Mouse (Mus musculus) heart, embryonic 16.5 days (tissue): ENCODE results near the gene Cyp2ab1. TPM values are rescaled to one million over a fixed set of nuclear protein-coding genes. Genes with fewer than 3 reads are reported as not detected.
A peak's percentile ranks its signal among the peaks of the same experiment; 100 is the strongest.

ENCODE experiments used
- ATAC-seq: fragments of 200-750 bp; cut with Nextera tagmentation; replicated peaks from 2 replicates; pipeline ENCODE4 v1.8.0; 2017; ENCODE audit warnings: moderate number of reproducible peaks; ENCODE audit not compliant: insufficient read depth, low FRiP score; ENCODE audit errors: extremely low read depth
- H3K27ac ChIP-seq: fragments of 300-500 bp; sonication (generic); 2 replicates; pipeline ENCODE4 v1.5.1; 2014; ENCODE audit warnings: mild to moderate bottlenecking, low read length, control low read depth, moderate library complexity
- H3K27me3 ChIP-seq: fragments of 300-500 bp; sonication (generic); 2 replicates; pipeline ENCODE4 v1.6.1; 2014; ENCODE audit warnings: low read length, mixed read lengths; ENCODE audit not compliant: control insufficient read depth, insufficient read depth
- H3K36me3 ChIP-seq: fragments of 300-500 bp; sonication (generic); 2 replicates; pipeline ENCODE4 v1.6.1; 2014; ENCODE audit not compliant: control insufficient read depth, insufficient read depth
- H3K4me1 ChIP-seq: fragments of 300-500 bp; sonication (generic); 2 replicates; pipeline ENCODE4 v1.6.1; 2014; ENCODE audit warnings: low read length, mixed read lengths; ENCODE audit not compliant: control insufficient read depth, insufficient read depth
- H3K4me2 ChIP-seq: fragments of 300-500 bp; sonication (generic); 2 replicates; pipeline ENCODE4 v1.6.1; 2014; ENCODE audit warnings: low read depth, mild to moderate bottlenecking, control low read depth, low read length
- H3K4me3 ChIP-seq: fragments of 300-500 bp; sonication (generic); 2 replicates; pipeline ENCODE4 v1.5.1; 2014; ENCODE audit warnings: mild to moderate bottlenecking, control low read depth, low read length
- H3K9ac ChIP-seq: fragments of 300-500 bp; sonication (generic); 2 replicates; pipeline ENCODE4 v1.6.1; 2014; ENCODE audit warnings: low read length, control low read depth
- H3K9me3 ChIP-seq: fragments of 300-500 bp; sonication (generic); replicated peaks from 2 replicates; pipeline ENCODE4 v1.6.1; 2016; ENCODE audit warnings: low read length; ENCODE audit not compliant: control insufficient read depth
- WGBS: fragments of 180-500 bp; shearing (Covaris S2); extraction: QIAGEN DNeasy Blood & Tissue Kit; methylation state at CpG from one replicate; pipeline ENCODE4 v1.1.7; 2014; 5-methylcytosine and 5-hydroxymethylcytosine counted together
- polyA plus RNA-seq: library from polyadenylated mRNA; unstranded; fragments of >200 nt; fragmentation: Nextera tagmentation; extraction: Ambion mirVana; gene quantifications from 2 replicates; pipeline ENCODE4 v1.2.1, GENCODE M21; 2015

The Cyp2ab1 gene
- polyA plus RNA-seq, 1 experiment from 2014 or later = not detected

GRCm38 (mm10) chr16:20301770-20302649 lies 23.2 kb downstream of the Cyp2ab1 start, which contains the start of gene Parl:
Gene Parl (minus strand): TSS chr16:20302387.
- H3K36me3 ChIP-seq = no peaks in the 10 kb centered on the region
- peak within 1 kb of the TSS; percentile 83 for H3K4me2 ChIP-seq
- no peaks in the 10 kb centered on the region for H3K27me3 ChIP-seq
- H3K27ac ChIP-seq = peak within 1 kb of the TSS; percentile 80
- under 1% methylated on average over 52 of the region's 52 CpGs for WGBS
- peaks cover 11% of the 10 kb centered on the region for H3K4me1 ChIP-seq
- H3K9me3 ChIP-seq = no peaks in the 10 kb centered on the region
- peak; percentile 86 for ATAC-seq
- H3K4me3 ChIP-seq = peak within 1 kb of the TSS; percentile 92
- peak within 1 kb of the TSS; percentile 90 for H3K9ac ChIP-seq

DNA sequence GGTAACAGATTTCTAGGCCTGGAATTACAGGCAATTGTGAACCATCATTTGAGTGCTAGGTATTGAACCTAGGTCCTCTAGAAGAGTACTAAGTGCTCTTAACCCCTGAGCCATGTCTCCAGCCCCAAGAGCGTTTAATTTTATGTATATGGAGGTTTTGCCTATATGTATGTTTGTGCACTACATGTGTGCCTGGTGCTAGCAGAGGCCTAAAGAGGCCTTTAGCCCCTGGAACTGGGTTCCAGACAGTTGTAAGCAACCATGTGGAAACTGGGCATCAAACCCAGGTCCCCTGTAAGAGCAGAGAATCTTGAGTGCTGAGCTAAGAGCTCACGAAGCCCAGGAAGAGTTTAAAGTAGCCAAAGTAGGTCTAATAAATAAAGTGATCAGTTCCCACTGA lies 25.1 kb downstream of the Cyp2ab1 start:
- no peaks in the 10 kb centered on the region for H3K27me3 ChIP-seq
- 91% methylated on average over 2 of the region's 2 CpGs for WGBS
- no peak overlapping the region for H3K4me2 ChIP-seq
- no peak overlapping the region for H3K27ac ChIP-seq
- no peak overlapping the region for H3K9ac ChIP-seq
- H3K36me3 ChIP-seq = peaks cover 8% of the 10 kb centered on the region
- H3K4me1 ChIP-seq = peaks cover 11% of the 10 kb centered on the region
- H3K9me3 ChIP-seq = no peaks in the 10 kb centered on the region
- H3K4me3 ChIP-seq = no peak overlapping the region
- no peak for ATAC-seq

- Histone ChIP-seq H3K4me3 (no peak overlapping the region), H3K27ac (no peak overlapping the region), H3K4me2 (no peak overlapping the region), H3K27me3 (no peaks in the 10 kb centered on the region), H3K4me1 (0 out of 2 replicates have a peak, but pooled peaks cover 4% of the 10 kb centered on the region), H3K9me3 (no peaks in the 10 kb centered on the region), H3K36me3 (peaks cover 45% of the 10 kb centered on the region), H3K9ac (no peak overlapping the region)
- 65% methylated on average over 4 of the region's 4 CpGs for WGBS
- ATAC-seq = no peak
Measured at GRCm38 (mm10) chr16:20280238-20280637, 45.0 kb downstream of the Cyp2ab1 start.

DNA sequence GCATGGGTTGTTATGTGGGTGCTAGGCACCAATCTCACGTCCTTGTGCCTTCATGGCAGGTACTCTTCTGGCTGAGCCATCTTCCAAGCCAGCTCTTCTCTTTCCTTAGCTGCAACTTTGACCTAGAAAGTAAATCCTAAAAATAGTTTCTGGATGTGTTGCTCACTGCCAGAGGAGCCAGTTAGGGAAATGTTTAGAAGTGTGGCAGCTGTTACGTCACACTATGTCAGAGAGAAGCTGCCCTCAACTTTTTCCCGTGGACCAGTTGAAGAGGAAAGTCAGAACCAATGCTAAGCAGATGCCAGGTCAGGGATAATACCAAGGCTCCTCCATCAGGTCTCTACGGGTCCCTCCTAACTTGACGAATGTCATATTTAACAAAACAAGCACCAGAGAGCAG lies 45.8 kb downstream of the Cyp2ab1 start:
- Histone ChIP-seq H3K4me3 (no peak overlapping the region), H3K4me2 (no peak overlapping the region), H3K36me3 (peaks cover 40% of the 10 kb centered on the region), H3K27ac (peak overlapping the region; percentile 27; the same call in 1 of the 2 replicates), H3K4me1 (0 out of 2 replicates have a peak, but pooled peaks cover 4% of the 10 kb centered on the region), H3K9me3 (no peaks in the 10 kb centered on the region), H3K9ac (no peak overlapping the region), H3K27me3 (no peaks in the 10 kb centered on the region)
- 68% methylated on average over 5 of the region's 5 CpGs for WGBS
- no peak for ATAC-seq

DNA sequence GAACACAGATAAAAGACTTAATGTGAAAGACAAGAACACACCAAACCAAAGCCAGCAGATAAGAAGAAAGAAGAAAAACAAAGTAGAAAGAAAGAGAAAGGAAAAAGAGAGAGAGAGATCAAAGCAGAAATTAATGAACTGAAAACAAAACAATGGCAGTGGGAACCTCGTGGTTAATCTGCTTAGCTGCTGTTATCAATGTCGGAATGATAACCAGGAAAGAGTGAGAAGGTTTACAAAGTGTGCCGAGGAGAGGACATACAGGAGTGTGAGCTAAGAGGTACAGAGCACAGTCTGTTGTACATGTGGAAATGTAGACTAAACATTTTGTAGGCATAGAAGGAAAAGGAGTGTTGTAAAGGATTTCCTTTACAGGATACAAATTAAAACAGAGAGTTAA lies 52.2 kb downstream of the Cyp2ab1 start:
- no peaks in the 10 kb centered on the region for H3K9me3 ChIP-seq
- WGBS = 7% methylated on average over 3 of the region's 3 CpGs
- no peak for ATAC-seq
- H3K4me2 ChIP-seq = no peak overlapping the region
- H3K4me3 ChIP-seq = no peak overlapping the region
- no peak overlapping the region; the same call in 1 of the 2 replicates for H3K9ac ChIP-seq
- H3K4me1 ChIP-seq = 0 out of 2 replicates have a peak, but pooled peaks cover 4% of the 10 kb centered on the region
- H3K27me3 ChIP-seq = no peaks in the 10 kb centered on the region
- no peaks in the 10 kb centered on the region for H3K36me3 ChIP-seq
- H3K27ac ChIP-seq = 0 out of 2 replicates have a peak overlapping the region, but pooled peaks have one; percentile 23

DNA sequence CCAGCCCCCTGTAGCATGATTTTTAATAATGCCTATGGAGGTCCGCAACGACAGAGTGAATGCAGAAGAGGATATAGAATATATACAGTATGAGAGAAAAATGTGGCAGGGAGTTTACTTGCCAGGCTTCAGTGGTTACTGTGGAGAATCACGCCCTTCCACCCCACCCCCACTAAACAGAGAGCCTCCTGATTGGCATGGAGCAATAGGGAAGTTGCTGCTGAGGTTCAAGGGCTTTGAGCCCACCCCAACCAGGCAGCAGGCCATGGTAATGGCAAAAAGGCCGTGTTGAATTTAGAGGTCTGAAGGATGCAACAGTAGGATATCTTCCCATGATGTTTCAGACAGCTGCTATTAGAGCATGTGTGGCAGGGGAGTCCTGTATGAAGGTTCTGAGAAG lies 53.9 kb downstream of the Cyp2ab1 start:
- H3K9me3 ChIP-seq = no peaks in the 10 kb centered on the region
- no peak overlapping the region for H3K4me3 ChIP-seq
- no peak overlapping the region for H3K9ac ChIP-seq
- WGBS = 82% methylated on average over 4 of the region's 4 CpGs
- H3K4me1 ChIP-seq = 0 out of 2 replicates have a peak, but pooled peaks cover 4% of the 10 kb centered on the region
- no peaks in the 10 kb centered on the region for H3K36me3 ChIP-seq
- no peak overlapping the region for H3K27ac ChIP-seq
- H3K27me3 ChIP-seq = no peaks in the 10 kb centered on the region
- H3K4me2 ChIP-seq = no peak overlapping the region
- no peak for ATAC-seq

DNA sequence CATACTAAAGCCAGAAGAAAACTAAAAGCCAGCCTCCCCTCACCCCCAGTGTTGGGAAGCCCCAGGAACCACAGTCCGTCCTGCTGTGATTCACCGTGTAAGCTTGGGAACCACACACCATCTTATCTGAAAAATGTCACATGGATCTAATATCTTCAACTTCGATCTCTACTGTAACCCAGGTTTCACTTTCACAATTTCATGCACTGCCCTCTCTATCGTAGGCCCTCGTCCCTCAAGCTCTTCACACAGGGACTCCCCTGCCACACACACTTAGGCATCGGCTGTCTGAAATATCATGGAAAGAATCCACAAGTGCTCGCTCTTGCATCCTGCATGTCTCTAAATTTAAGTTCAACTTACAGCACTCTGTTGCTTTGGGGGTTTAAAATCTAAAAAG lies 60.1 kb downstream of the Cyp2ab1 start:
- no peaks in the 10 kb centered on the region for H3K36me3 ChIP-seq
- H3K4me1 ChIP-seq = no peaks in the 10 kb centered on the region
- peak overlapping the region; percentile 11; the same call in 1 of the 2 replicates for H3K4me2 ChIP-seq
- no peak overlapping the region for H3K4me3 ChIP-seq
- WGBS = 42% methylated on average over 7 of the region's 7 CpGs
- H3K9ac ChIP-seq = no peak overlapping the region
- H3K27me3 ChIP-seq = no peaks in the 10 kb centered on the region
- H3K27ac ChIP-seq = no peak overlapping the region
- H3K9me3 ChIP-seq = no peaks in the 10 kb centered on the region
- no peak for ATAC-seq

Other genes with a start within 250 kb of the Cyp2ab1 start
- gene Klhl24, start 227.9 kb downstream of the Cyp2ab1 start, polyA plus RNA-seq = 42.3 and 45.3 TPM in 2 replicates
- 14.7 and 16.1 TPM in 2 replicates for gene Yeats2, start 184.3 kb downstream of the Cyp2ab1 start, polyA plus RNA-seq
- 0.32 and 0.41 TPM in 2 replicates for gene Map6d1, start 84.0 kb downstream of the Cyp2ab1 start, polyA plus RNA-seq
- 80.4 and 83.5 TPM in 2 replicates for gene Parl, start 23.0 kb downstream of the Cyp2ab1 start, polyA plus RNA-seq
- gene Abcc5, start 101.0 kb upstream of the Cyp2ab1 start, polyA plus RNA-seq = 54.0 and 64.1 TPM in 2 replicates
- gene Eif2b5, start 173.4 kb upstream of the Cyp2ab1 start, polyA plus RNA-seq = 80.6 and 80.9 TPM in 2 replicates
- gene Dvl3, start 191.6 kb upstream of the Cyp2ab1 start, polyA plus RNA-seq = 18.3 and 18.9 TPM in 2 replicates
- gene Ap2m1, start 210.1 kb upstream of the Cyp2ab1 start, polyA plus RNA-seq = 444 and 463 TPM in 2 replicates
- gene Abcf3, start 223.2 kb upstream of the Cyp2ab1 start, polyA plus RNA-seq = 49.4 and 54.0 TPM in 2 replicates